Mouse (Mus musculus) ES-Bruce4 (cell line): ENCODE results near the gene Ano1.

Experiments
- CTCF ChIP-seq: IDR thresholded peaks from one replicate; pipeline ENCODE4 v1.8.1; 2011; ENCODE audit warnings: low read depth, low read length
- POLR2A ChIP-seq: IDR thresholded peaks from one replicate; pipeline ENCODE4 v1.8.1; 2011; ENCODE audit warnings: low read length; ENCODE audit not compliant: insufficient read depth

DNA sequence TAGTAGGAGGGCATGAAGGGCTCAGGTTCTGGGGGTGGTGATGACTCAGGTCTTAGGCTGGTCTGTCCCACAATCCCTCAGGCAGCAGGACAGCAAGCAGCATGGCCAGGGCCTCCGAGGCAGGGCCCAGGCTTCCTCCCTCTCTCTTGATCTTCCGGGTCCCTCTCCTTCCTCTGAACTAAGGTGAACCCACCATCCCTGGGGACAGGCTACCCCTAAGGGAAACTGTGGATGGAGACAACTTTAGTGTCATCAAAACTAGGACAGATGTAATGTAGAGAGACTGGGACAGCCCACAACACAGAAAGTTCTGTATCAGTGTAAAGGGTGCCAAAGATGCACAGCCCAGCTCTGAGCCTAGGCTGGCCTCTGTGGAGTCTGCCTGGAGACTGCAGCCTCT, 12.2 kb upstream of the Ano1 start:
- TF ChIP-seq POLR2A (no peak), CTCF (no peak)
